Mouse (Mus musculus): ENCODE measurements around the gene Sp100. TPM values are rescaled to one million over a fixed set of nuclear protein-coding genes. Genes with fewer than 3 reads are reported as not detected.
"Not testable (repeated sequence)": the region's sequence is repeated elsewhere in the genome, so short reads cannot be mapped to it uniquely, and the experiment has no call there.

Sp100 gene
- polyA plus RNA-seq (2012; fragmentation: generic; extraction: Trizol), result not detected
- long read RNA-seq, experiment 1, result 0 reads
- long read RNA-seq, experiment 2, result 0 reads

DNA sequence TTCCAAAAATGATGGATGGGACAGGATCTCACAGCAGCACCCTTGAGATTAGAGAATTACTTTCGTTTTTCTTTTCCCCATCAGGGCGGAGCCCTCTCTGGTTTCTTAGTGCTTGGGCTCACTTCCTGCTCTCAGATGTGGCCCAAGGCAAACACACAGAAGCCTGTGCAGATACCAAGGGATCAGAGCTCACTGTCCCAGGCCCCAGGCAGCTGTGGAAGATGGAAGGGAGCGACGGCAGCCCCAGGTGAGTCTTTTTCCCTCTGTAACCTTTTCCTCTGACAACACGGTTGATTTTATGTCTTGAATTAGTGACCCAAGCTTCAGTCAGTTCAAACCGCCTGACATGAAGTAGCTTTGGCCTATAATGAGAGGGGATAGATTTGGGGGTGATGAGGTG lies at the start of gene Sp100:
Gene Sp100 (plus strand): TSS at position 108 of the 400 bp plus-strand sequence.
- H3ac ChIP-seq (ENCODE audit: control insufficient read depth, insufficient read length, low read depth); H3K4me3 ChIP-seq (ENCODE audit: insufficient read depth, poor library complexity, severe bottlenecking); H3K36me3 ChIP-seq (ENCODE audit: control insufficient read depth, insufficient read depth); H3K79me2 ChIP-seq (ENCODE audit: control insufficient read depth, insufficient read depth); H3K79me3 ChIP-seq (ENCODE audit: low read depth); H3K27me3 ChIP-seq (ENCODE audit: control insufficient read depth, insufficient read depth, insufficient read length): not testable (repeated sequence)

DNA sequence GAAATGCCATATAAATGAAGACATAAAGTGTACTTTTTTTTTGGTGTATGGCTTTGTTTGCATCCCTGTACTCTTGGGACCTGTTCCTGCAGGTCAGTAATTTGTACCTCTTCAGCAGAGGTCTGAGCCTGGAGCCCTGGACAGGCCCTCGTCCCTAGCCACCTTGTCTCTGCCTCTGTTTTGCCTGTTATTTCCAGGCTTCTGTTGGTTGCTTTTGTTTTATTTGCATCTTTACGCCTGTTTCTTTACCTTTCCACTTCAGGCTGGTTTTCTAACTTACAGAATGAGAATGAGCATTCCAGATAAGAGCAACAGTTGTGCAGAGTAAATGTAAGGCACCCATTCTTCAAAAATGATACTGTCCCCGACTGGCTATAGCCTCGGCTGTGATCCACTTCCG lies 49.7 kb upstream of the Sp100 start, which contains the start of gene Sp140:
Gene Sp140 (plus strand): TSS at position 301 of the 400 bp plus-strand sequence.
- H3K4me3 ChIP-seq (ENCODE audit: insufficient read depth, poor library complexity, severe bottlenecking); H3K79me3 ChIP-seq (ENCODE audit: low read depth); H3K79me2 ChIP-seq (ENCODE audit: control insufficient read depth, insufficient read depth); H3K27me3 ChIP-seq (ENCODE audit: control insufficient read depth, insufficient read depth, insufficient read length); H3ac ChIP-seq (ENCODE audit: control insufficient read depth, insufficient read length, low read depth); H3K36me3 ChIP-seq (ENCODE audit: control insufficient read depth, insufficient read depth): not testable (repeated sequence)

DNA sequence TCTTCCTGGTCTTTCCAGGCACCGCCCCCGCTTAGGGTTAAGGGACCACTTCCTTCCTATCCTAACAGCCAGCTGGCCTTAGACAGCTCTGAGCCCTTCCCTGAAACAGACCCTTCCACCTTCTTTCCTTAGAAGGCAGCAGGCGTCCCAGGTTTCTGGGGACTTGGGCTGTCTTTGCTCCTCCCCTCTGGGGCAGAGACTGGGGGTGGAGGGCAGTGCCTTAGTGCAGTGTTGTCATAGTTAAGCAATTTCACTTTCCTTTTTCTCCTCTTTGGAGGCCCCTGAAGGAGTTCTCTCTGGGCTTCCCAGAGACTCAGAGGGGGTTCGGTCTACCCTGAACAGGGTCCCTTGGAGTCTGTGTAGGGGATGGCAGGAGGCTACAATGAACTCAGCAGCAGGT lies 49.0 kb upstream of the Sp100 start:
- H3K36me3 ChIP-seq (ENCODE audit: control insufficient read depth, insufficient read depth); H3K4me3 ChIP-seq (ENCODE audit: insufficient read depth, poor library complexity, severe bottlenecking); H3K79me2 ChIP-seq (ENCODE audit: control insufficient read depth, insufficient read depth); H3K27me3 ChIP-seq (ENCODE audit: control insufficient read depth, insufficient read depth, insufficient read length); H3ac ChIP-seq (ENCODE audit: control insufficient read depth, insufficient read length, low read depth); H3K79me3 ChIP-seq (ENCODE audit: low read depth): not testable (repeated sequence)

DNA sequence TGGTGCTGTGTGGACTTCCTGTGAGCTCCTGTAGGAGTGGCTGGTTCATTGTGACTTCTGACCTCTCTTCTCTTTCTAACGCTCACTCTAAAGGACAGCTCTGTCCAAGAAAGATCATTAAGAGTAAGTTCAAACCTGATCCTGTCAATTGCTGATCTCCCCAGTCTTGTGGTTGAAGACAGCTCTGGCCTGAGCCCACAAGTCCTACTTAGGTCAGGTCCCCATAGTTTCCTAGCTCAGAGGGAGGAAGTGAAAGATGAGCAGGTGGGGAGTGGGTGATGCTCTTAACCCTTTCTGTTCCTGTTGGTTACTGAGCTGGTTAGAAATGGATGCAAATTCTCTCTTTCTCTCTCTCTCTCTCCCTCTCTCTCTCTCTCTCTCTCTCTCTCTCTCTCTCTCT lies 45.4 kb upstream of the Sp100 start:
- H3K79me3 ChIP-seq (ENCODE audit: low read depth); H3K27me3 ChIP-seq (ENCODE audit: control insufficient read depth, insufficient read depth, insufficient read length); H3K4me3 ChIP-seq (ENCODE audit: insufficient read depth, poor library complexity, severe bottlenecking); H3ac ChIP-seq (ENCODE audit: control insufficient read depth, insufficient read length, low read depth); H3K36me3 ChIP-seq (ENCODE audit: control insufficient read depth, insufficient read depth); H3K79me2 ChIP-seq (ENCODE audit: control insufficient read depth, insufficient read depth): not testable (repeated sequence)

DNA sequence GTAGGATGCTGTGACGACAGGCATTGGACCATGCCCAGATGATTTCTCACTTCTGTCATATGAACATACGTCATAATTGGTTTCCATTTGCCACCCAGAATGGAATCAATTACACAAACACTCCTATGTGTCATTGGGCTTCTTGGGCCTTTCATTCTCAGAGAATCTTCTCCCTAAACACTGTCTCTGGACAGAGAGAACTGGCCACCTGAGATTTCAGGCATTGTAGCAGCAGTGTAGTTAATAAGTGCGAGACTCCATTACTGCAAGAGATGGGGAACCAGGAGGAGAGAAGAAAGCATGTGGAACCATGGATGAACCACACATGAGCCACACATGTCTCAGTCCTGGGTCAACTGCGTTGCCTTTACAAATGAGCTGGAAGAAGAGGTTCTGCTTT lies 41.4 kb upstream of the Sp100 start:
- H3ac ChIP-seq (ENCODE audit: control insufficient read depth, insufficient read length, low read depth); H3K27me3 ChIP-seq (ENCODE audit: control insufficient read depth, insufficient read depth, insufficient read length); H3K79me3 ChIP-seq (ENCODE audit: low read depth); H3K79me2 ChIP-seq (ENCODE audit: control insufficient read depth, insufficient read depth); H3K36me3 ChIP-seq (ENCODE audit: control insufficient read depth, insufficient read depth); H3K4me3 ChIP-seq (ENCODE audit: insufficient read depth, poor library complexity, severe bottlenecking): not testable (repeated sequence)

DNA sequence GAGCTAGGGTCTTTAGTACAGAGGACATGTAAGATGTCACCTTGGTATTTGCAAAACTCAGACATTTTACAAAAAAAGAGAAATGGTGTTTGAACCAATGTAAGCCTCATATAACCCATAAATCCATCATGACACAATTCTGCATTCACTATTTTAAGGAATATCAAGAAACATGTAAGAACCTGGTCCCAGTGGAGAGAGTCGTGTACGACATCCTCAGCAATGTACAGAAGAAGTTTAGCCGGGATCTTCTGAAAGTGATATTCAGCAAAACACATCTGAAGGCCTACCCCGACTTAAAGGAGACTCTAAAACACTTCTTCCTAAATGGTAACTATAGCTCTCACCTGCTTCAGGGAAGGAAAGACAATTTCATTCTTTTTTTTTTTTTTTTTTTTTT lies 39.2 kb upstream of the Sp100 start:
- H3K36me3 ChIP-seq (ENCODE audit: control insufficient read depth, insufficient read depth); H3K79me2 ChIP-seq (ENCODE audit: control insufficient read depth, insufficient read depth); H3ac ChIP-seq (ENCODE audit: control insufficient read depth, insufficient read length, low read depth); H3K27me3 ChIP-seq (ENCODE audit: control insufficient read depth, insufficient read depth, insufficient read length); H3K79me3 ChIP-seq (ENCODE audit: low read depth); H3K4me3 ChIP-seq (ENCODE audit: insufficient read depth, poor library complexity, severe bottlenecking): not testable (repeated sequence)

DNA sequence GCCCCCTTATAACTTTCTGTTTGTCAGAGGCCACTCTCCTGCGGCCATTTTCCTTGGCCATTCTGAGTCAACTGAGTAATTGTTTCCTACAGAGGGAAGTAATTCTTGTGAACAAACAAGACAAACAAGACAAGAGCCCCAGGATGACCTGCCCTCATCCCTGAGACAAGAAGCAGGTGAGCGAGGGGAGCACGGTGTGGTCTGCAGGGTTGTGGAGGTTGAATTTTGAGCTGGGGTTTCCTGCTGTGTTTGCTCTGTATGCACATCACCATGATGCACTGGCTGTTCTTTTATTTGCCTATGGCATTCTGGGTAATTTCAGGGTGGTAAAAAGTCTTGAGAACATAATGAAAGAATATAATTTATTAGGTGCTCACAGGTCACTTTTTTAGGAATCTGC lies 34.7 kb upstream of the Sp100 start:
- not testable (repeated sequence) for H3K27me3 ChIP-seq (ENCODE audit: control insufficient read depth, insufficient read depth, insufficient read length); H3K79me2 ChIP-seq (ENCODE audit: control insufficient read depth, insufficient read depth); H3K36me3 ChIP-seq (ENCODE audit: control insufficient read depth, insufficient read depth); H3ac ChIP-seq (ENCODE audit: control insufficient read depth, insufficient read length, low read depth); H3K79me3 ChIP-seq (ENCODE audit: low read depth); H3K4me3 ChIP-seq (ENCODE audit: insufficient read depth, poor library complexity, severe bottlenecking)

DNA sequence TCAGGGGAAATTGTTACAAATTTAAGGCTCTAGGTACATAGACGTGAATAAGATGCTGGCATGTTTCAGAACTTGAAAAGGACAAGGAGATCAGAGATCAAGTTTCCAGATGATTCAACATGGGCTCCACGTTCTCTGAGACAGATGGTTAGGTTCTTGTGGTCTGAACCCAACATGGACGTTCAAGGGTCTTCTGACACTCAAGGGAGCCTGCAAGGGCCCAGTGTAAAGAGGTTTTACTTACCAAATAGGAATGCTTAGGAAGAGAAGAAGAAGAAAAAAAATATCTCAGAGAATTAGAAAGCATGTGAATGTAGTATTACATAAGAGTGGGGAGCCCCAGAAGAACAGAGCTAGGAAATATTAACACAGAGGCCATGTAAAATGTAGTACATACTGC lies 34.0 kb upstream of the Sp100 start:
- not testable (repeated sequence) for H3K79me3 ChIP-seq (ENCODE audit: low read depth); H3K79me2 ChIP-seq (ENCODE audit: control insufficient read depth, insufficient read depth); H3K4me3 ChIP-seq (ENCODE audit: insufficient read depth, poor library complexity, severe bottlenecking); H3ac ChIP-seq (ENCODE audit: control insufficient read depth, insufficient read length, low read depth); H3K36me3 ChIP-seq (ENCODE audit: control insufficient read depth, insufficient read depth); H3K27me3 ChIP-seq (ENCODE audit: control insufficient read depth, insufficient read depth, insufficient read length)

DNA sequence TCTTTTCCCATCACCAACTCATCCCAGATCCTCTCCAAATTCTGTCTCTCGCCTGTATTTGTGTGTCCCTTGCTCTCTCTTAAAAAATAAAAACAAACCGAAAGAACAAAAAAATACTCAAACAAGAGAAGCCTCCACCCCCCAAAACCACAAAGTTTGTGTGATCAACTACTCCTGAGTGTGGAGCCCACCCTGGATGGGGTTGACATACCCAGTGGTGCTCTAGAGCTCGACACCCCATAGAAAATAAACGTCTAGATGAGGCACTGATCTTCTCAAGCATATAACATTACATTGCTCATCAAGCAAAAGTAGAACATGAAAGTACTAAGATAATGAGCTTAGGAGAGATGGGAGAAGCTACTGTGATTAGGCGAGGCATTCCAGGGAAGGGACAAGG lies 32.6 kb upstream of the Sp100 start:
- H3K79me2 ChIP-seq (ENCODE audit: control insufficient read depth, insufficient read depth); H3ac ChIP-seq (ENCODE audit: control insufficient read depth, insufficient read length, low read depth); H3K36me3 ChIP-seq (ENCODE audit: control insufficient read depth, insufficient read depth); H3K4me3 ChIP-seq (ENCODE audit: insufficient read depth, poor library complexity, severe bottlenecking); H3K27me3 ChIP-seq (ENCODE audit: control insufficient read depth, insufficient read depth, insufficient read length); H3K79me3 ChIP-seq (ENCODE audit: low read depth): not testable (repeated sequence)

DNA sequence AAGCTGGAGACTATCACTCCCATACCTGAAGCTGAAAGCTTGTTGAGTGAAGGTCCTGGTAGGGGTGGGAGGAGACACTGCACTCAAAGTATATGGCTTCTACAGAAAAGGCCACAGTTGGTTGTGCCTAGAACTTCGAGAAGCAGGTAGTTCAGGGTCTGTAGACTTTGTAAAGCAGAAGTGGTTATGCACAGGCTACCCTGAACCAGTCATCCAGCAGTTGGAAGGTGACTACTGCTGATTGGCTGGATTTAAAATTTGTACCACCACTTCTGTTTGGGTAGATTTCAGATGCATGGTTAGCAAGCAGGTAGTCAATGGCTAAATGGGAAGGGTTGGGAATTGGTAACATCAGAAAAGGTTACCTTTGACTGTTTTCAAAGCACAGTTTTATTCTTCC lies 31.1 kb upstream of the Sp100 start:
- H3K79me2 ChIP-seq (ENCODE audit: control insufficient read depth, insufficient read depth); H3K36me3 ChIP-seq (ENCODE audit: control insufficient read depth, insufficient read depth); H3ac ChIP-seq (ENCODE audit: control insufficient read depth, insufficient read length, low read depth); H3K27me3 ChIP-seq (ENCODE audit: control insufficient read depth, insufficient read depth, insufficient read length); H3K4me3 ChIP-seq (ENCODE audit: insufficient read depth, poor library complexity, severe bottlenecking); H3K79me3 ChIP-seq (ENCODE audit: low read depth): not testable (repeated sequence)

DNA sequence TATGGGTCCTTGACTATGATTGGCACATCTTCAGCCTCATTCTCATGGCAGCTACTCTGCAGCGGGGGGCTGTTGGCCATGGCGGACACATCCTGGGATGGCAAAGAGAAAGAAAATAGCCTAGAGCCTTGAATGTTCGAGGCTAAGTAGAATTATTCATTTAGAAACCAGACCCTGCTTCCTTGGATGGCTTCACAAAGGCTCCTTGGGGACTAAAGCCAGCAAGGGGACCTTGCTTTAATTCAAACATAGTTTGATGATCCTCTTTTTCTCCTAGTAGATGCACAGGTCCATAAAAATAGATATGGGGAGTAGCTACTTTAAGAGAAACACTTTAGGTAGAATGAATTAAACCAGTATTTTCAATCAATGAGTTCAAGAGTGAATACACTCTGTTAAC lies 12.9 kb upstream of the Sp100 start:
- H3K36me3 ChIP-seq (ENCODE audit: control insufficient read depth, insufficient read depth); H3K4me3 ChIP-seq (ENCODE audit: insufficient read depth, poor library complexity, severe bottlenecking); H3K79me3 ChIP-seq (ENCODE audit: low read depth); H3K27me3 ChIP-seq (ENCODE audit: control insufficient read depth, insufficient read depth, insufficient read length); H3K79me2 ChIP-seq (ENCODE audit: control insufficient read depth, insufficient read depth); H3ac ChIP-seq (ENCODE audit: control insufficient read depth, insufficient read length, low read depth): not testable (repeated sequence)

DNA sequence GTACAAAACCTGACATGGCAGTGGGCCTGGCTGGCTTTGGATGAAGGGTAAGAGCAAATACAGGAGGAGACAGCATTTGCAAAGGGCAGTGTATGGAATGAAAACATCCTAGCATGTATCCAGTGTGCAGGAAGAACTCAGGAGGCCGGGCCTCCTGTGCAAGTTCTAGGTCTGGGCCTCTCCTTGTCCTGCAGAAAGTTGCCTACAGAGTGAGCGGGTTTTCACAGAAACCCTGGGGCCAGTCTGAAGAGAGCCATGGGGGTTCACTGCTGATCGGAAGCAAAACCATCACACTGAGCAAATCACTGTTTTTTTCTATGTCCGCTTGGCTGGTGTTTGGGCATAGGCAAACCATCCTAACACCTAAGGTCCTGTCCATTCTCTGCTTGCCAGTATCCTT lies 11.6 kb upstream of the Sp100 start:
- not testable (repeated sequence) for H3K36me3 ChIP-seq (ENCODE audit: control insufficient read depth, insufficient read depth); H3K4me3 ChIP-seq (ENCODE audit: insufficient read depth, poor library complexity, severe bottlenecking); H3K79me2 ChIP-seq (ENCODE audit: control insufficient read depth, insufficient read depth); H3K79me3 ChIP-seq (ENCODE audit: low read depth); H3ac ChIP-seq (ENCODE audit: control insufficient read depth, insufficient read length, low read depth); H3K27me3 ChIP-seq (ENCODE audit: control insufficient read depth, insufficient read depth, insufficient read length)

Data from C2C12 (cell line).